Mouse (Mus musculus): Measurements from ENCODE around the gene Nr2e3. TPM values are rescaled to one million over a fixed set of nuclear protein-coding genes. Genes with fewer than 3 reads are reported as not detected.

The Nr2e3 gene
- 0.81 and 3.0 TPM in 2 replicates for polyA plus RNA-seq (2012; rRNA removed)

GRCm38 (mm10) chr9:59960559-59960958, at the start of gene Nr2e3:
Nr2e3 (minus strand) TSS chr9:59960659.

Other genes starting within 250 kb of the Nr2e3 start
- 0.96 and 1.0 TPM in 2 replicates for gene Senp8, start 209.9 kb downstream of the Nr2e3 start, polyA plus RNA-seq (2012; rRNA removed)
- gene Myo9a, start 209.8 kb downstream of the Nr2e3 start, polyA plus RNA-seq (2012; rRNA removed): 0.43 and 0.59 TPM in 2 replicates

Data from colon, adult 2 months (tissue).